Mouse (Mus musculus) intestine, embryonic 15.5 days (tissue): ENCODE data around the gene Sgsm1. TPM values are rescaled to one million over a fixed set of nuclear protein-coding genes. Genes with fewer than 3 reads are reported as not detected.

Source experiments
- ATAC-seq: fragments of 200-750 bp; cut with Nextera tagmentation; 2 replicates; pipeline ENCODE4 v1.8.0; 2017; ENCODE audit warnings: moderate TSS enrichment, moderate library complexity
- H3K27ac ChIP-seq: fragments of 300-500 bp; sonication (generic); 2 replicates; pipeline ENCODE4 v1.5.1; 2015; ENCODE audit warnings: mild to moderate bottlenecking, inconsistent platforms
- H3K27me3 ChIP-seq: fragments of 300-500 bp; sonication (generic); replicated peaks from 2 replicates; pipeline ENCODE4 v1.6.1; 2015; ENCODE audit warnings: inconsistent platforms
- H3K36me3 ChIP-seq: fragments of 300-500 bp; sonication (generic); 2 replicates; pipeline ENCODE4 v1.6.1; 2015; ENCODE audit warnings: inconsistent platforms
- H3K4me1 ChIP-seq: fragments of 300-500 bp; sonication (generic); replicated peaks from 2 replicates; pipeline ENCODE4 v1.6.1; 2015; ENCODE audit warnings: inconsistent platforms
- H3K4me2 ChIP-seq: fragments of 300-500 bp; sonication (generic); replicated peaks from 2 replicates; pipeline ENCODE4 v1.6.1; 2015; ENCODE audit warnings: mild to moderate bottlenecking, inconsistent platforms
- H3K4me3 ChIP-seq: fragments of 300-500 bp; sonication (generic); replicated peaks from 2 replicates; pipeline ENCODE4 v1.5.1; 2015; ENCODE audit warnings: inconsistent platforms
- H3K9ac ChIP-seq: fragments of 300-500 bp; sonication (generic); 2 replicates; pipeline ENCODE4 v1.6.1; 2015; ENCODE audit warnings: inconsistent platforms
- H3K9me3 ChIP-seq: fragments of 300-500 bp; sonication (generic); 2 replicates; pipeline ENCODE4 v1.6.1; 2016; ENCODE audit warnings: inconsistent platforms
- WGBS: fragments of 180-500 bp; shearing (Covaris S2); methylation state at CpG from one replicate; pipeline ENCODE4 v1.1.7; 2015; 5-methylcytosine and 5-hydroxymethylcytosine counted together
- polyA plus RNA-seq: library from polyadenylated mRNA; unstranded; fragments of >200 nt; fragmentation: Nextera tagmentation; extraction: Ambion mirVana; gene quantifications from 2 replicates; pipeline ENCODE4 v1.2.1, GENCODE M21; 2015

Sgsm1 gene
- polyA plus RNA-seq, 1 experiment from 2014 or later: 9.6 TPM

GRCm38 (mm10) chr5:113193762-113194161, 116.8 kb downstream of the Sgsm1 start:
- Histone ChIP-seq H3K4me1 (peaks cover 4% of the 10 kb centered on the region; the same call in 1 of the 2 replicates), H3K9ac (no peak overlapping the region), H3K4me3 (no peak overlapping the region), H3K9me3 (no peaks in the 10 kb centered on the region), H3K4me2 (no peak overlapping the region), H3K27me3 (no peaks in the 10 kb centered on the region), H3K36me3 (no peaks in the 10 kb centered on the region), H3K27ac (no peak overlapping the region)
- WGBS: 91% methylated on average over 18 of the region's 18 CpGs
- no peak for ATAC-seq

Other genes with a start within 250 kb of the Sgsm1 start
- gene Crybb2, start 240.7 kb downstream of the Sgsm1 start, polyA plus RNA-seq: not detected in 2 replicates
- gene Crybb3, start 229.2 kb downstream of the Sgsm1 start, polyA plus RNA-seq: 0.36 and 1.1 TPM in 2 replicates
- gene 2900026A02Rik, start 89.5 kb downstream of the Sgsm1 start, polyA plus RNA-seq: 10.0 and 10.7 TPM in 2 replicates
- not detected in 2 replicates for gene Tmem211, start 83.9 kb downstream of the Sgsm1 start, polyA plus RNA-seq
- not detected in 2 replicates for gene Aym1, start 46.5 kb upstream of the Sgsm1 start, polyA plus RNA-seq
- 7.0 and 7.7 TPM in 2 replicates for gene Wscd2, start 179.5 kb upstream of the Sgsm1 start, polyA plus RNA-seq